Mouse (Mus musculus) forebrain, embryonic 14.5 days (tissue): ENCODE results near the gene Hrnr. TPM values are rescaled to one million over a fixed set of nuclear protein-coding genes. Genes with fewer than 3 reads are reported as not detected.

Experiments
- ATAC-seq: fragments of 200-750 bp; cut with Nextera tagmentation; 2 replicates; pipeline ENCODE4 v1.8.0; 2017; ENCODE audit warnings: mild to moderate bottlenecking, moderate library complexity
- DNase-seq: peaks from one replicate; pipeline ENCODE4 v3.0.0-alpha.2; 2015; ENCODE audit warnings: low spot score
- H3K27ac ChIP-seq: fragments of 300-500 bp; sonication (generic); 2 replicates; pipeline ENCODE4 v1.5.1; 2014; ENCODE audit warnings: low read depth, mild to moderate bottlenecking, control low read depth, low read length, moderate library complexity
- H3K27me3 ChIP-seq: fragments of 300-500 bp; sonication (generic); replicated peaks from 2 replicates; pipeline ENCODE4 v1.6.1; 2014; ENCODE audit warnings: low read length, control low read depth, mixed read lengths; ENCODE audit not compliant: control insufficient read depth, insufficient read depth
- H3K36me3 ChIP-seq: fragments of 300-500 bp; sonication (generic); 2 replicates; pipeline ENCODE4 v1.6.1; 2014; ENCODE audit warnings: low read length, control low read depth; ENCODE audit not compliant: control insufficient read depth, insufficient read depth
- H3K4me1 ChIP-seq: fragments of 300-500 bp; sonication (generic); 2 replicates; pipeline ENCODE4 v1.6.1; 2014; ENCODE audit warnings: antibody characterized with exemption, low read length, control low read depth; ENCODE audit not compliant: control insufficient read depth, insufficient read depth
- H3K4me2 ChIP-seq: fragments of 300-500 bp; sonication (generic); 2 replicates; pipeline ENCODE4 v1.6.1; 2014; ENCODE audit warnings: mild to moderate bottlenecking, control low read depth, low read length
- H3K4me3 ChIP-seq: fragments of 300-500 bp; sonication (generic); 2 replicates; pipeline ENCODE4 v1.5.1; 2014; ENCODE audit warnings: low read depth, low read length, control low read depth
- H3K9ac ChIP-seq: fragments of 300-500 bp; sonication (generic); 2 replicates; pipeline ENCODE4 v1.6.1; 2014; ENCODE audit warnings: mild to moderate bottlenecking, low read length, control low read depth, moderate library complexity
- H3K9me3 ChIP-seq: fragments of 300-500 bp; sonication (generic); replicated peaks from 2 replicates; pipeline ENCODE4 v1.6.1; 2016; ENCODE audit warnings: low read length, control low read depth, mixed read lengths; ENCODE audit not compliant: control insufficient read depth
- WGBS: fragments of 180-500 bp; shearing (Covaris S2); extraction: QIAGEN DNeasy Blood & Tissue Kit; methylation state at CpG from one replicate; pipeline ENCODE4 v1.1.7; 2014; 5-methylcytosine and 5-hydroxymethylcytosine counted together
- polyA plus RNA-seq: library from polyadenylated mRNA; unstranded; fragments of >200 nt; fragmentation: Nextera tagmentation; extraction: Ambion mirVana; gene quantifications from 2 replicates; pipeline ENCODE4 v1.2.1, GENCODE M21; 2014

Hrnr gene
- not detected in 2 replicates for polyA plus RNA-seq

GRCm38 (mm10) chr3:93319449-93319848 lies at the start of gene Hrnr:
TSS of gene Hrnr (plus strand) at chr3:93319749.
- ATAC-seq: no peak
- Histone ChIP-seq H3K27ac (no peak within 1 kb of the TSS), H3K27me3 (no peaks in the 10 kb centered on the region), H3K9me3 (no peaks in the 10 kb centered on the region), H3K36me3 (no peaks in the 10 kb centered on the region), H3K9ac (no peak within 1 kb of the TSS), H3K4me1 (no peaks in the 10 kb centered on the region), H3K4me3 (no peak within 1 kb of the TSS), H3K4me2 (no peak within 1 kb of the TSS)
- no peak for DNase-seq
- WGBS: 82% methylated on average over 2 of the region's 2 CpGs

DNA sequence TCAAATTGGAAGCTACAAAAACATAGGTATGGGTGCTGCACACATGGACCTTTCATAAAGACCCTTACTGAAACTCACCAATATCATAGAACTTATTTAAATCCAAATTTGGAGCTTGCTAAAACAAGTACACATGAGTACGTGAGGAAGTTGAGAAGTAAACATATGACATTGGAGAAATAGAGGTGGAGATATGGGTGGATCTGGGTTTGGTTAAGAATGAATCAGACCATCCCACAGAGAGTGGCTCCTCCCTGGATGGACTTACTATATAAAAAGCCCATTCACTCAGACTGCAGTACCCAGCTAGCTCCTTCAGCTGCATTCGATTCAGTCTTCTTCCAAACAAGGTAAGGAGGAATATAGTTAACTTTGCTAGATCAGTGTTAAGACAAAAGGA lies 46.3 kb upstream of the Hrnr start, which contains the start of gene Flg:
Gene Flg (plus strand): TSS at position 301 of the 400 bp plus-strand sequence.
- WGBS: 87% methylated on average over 2 of the region's 2 CpGs
- no peak within 1 kb of the TSS for H3K4me3 ChIP-seq

DNA sequence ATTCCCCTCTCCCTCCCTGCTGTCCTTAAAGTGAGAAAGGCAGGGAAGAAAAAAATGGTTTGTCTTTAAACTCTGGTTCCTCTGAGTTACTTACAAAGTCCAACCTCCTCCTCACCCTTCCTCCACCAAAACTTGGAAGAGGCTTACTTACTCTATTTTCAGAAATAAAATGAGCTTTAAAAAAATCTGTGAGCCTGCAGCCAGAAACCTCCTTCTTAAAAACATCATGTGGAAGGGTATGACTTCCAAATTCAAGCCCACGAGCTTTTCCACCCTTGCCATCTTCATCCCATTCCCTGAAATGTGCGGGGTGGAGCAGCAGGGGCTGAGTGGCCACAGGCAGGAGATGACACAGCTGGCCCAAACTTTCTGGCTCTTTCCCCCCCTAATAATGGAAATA lies 22.0 kb upstream of the Hrnr start:
- ATAC-seq (no peak), DNase-seq (no peak)
- Histone ChIP-seq H3K4me1 (no peaks in the 10 kb centered on the region), H3K4me2 (no peak overlapping the region), H3K4me3 (no peak overlapping the region), H3K36me3 (no peaks in the 10 kb centered on the region), H3K9ac (no peak overlapping the region), H3K9me3 (no peaks in the 10 kb centered on the region), H3K27ac (no peak overlapping the region), H3K27me3 (no peaks in the 10 kb centered on the region)
- WGBS: 77% methylated on average over 2 of the region's 2 CpGs

More for the DNA sequence above, 46.3 kb upstream of the Hrnr start, which contains the start of gene Flg:
- no peaks in the 10 kb centered on the region for H3K4me1 ChIP-seq
- no peaks in the 10 kb centered on the region for H3K27me3 ChIP-seq
- DNase-seq: no peak
- H3K27ac ChIP-seq: no peak within 1 kb of the TSS
- H3K36me3 ChIP-seq: no peaks in the 10 kb centered on the region
- no peak within 1 kb of the TSS for H3K4me2 ChIP-seq
- no peak for ATAC-seq
- H3K9me3 ChIP-seq: no peaks in the 10 kb centered on the region
- no peak within 1 kb of the TSS for H3K9ac ChIP-seq

DNA sequence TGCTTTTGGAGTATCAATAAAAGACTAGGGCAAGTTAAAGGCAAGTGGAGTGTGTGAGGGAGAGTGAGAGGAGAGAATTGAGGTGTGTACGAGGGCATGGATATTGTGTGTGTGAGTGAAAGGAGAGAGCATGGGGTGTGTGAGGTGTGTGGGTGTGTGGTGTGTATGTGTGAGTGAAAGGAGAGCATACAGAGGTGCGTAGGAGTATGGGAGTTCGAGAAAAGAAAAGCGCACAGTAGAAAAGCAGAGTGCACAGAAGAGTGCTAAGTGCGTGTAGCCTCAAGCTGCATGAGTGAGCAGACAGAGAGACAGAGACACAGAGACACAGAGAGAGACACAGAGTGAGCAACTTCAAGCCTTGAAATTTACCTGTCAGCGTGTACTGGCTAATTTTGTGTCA lies 19.7 kb upstream of the Hrnr start:
- Histone ChIP-seq H3K36me3 (no peaks in the 10 kb centered on the region), H3K9ac (no peak overlapping the region), H3K9me3 (no peaks in the 10 kb centered on the region), H3K4me2 (no peak overlapping the region), H3K27me3 (no peaks in the 10 kb centered on the region), H3K27ac (no peak overlapping the region), H3K4me3 (no peak overlapping the region), H3K4me1 (no peaks in the 10 kb centered on the region)
- DNase-seq (no peak), ATAC-seq (no peak)
- WGBS: 87% methylated on average over 6 of the region's 6 CpGs

DNA sequence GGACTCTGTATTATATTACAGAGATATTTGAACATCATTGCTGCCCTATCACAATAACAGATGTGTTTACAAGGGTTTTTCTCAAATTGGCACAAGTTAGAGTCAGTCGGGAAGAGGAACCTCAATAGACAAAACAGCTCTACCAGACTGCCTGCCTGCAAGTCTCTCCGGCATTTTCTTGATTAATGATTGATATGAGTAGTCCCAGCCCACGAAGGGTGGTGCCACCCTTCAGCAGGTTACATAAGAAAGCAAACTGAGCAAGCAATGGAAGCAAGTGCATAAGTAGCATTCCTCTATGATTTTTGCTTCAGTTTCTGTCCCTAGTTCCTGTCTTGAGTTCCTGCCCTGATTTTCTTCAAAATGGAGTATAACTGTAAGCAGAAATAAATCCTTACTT lies 17.7 kb upstream of the Hrnr start:
- no peak for DNase-seq

DNA sequence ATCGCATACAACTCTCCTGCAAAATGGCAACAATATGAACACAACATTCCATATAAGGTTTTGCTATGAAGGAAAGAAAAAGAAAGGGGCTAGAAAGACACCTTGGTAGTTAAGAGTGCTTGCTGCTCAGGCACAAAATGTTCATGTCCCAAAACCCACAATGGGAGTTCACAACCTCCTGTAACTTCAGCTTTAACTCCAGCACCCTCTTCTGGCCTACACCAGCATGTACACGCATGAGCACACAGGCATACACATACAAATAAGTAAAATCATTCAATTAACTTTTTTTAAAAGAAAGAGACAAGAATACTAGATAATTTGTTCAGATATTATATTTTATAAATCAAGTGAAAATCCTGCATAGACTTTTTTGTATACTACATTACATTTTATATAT lies 13.4 kb upstream of the Hrnr start:
- no peak for ATAC-seq
- H3K27me3 ChIP-seq: no peaks in the 10 kb centered on the region
- no peak overlapping the region for H3K4me2 ChIP-seq
- no peaks in the 10 kb centered on the region for H3K9me3 ChIP-seq
- H3K4me3 ChIP-seq: no peak overlapping the region
- no peaks in the 10 kb centered on the region for H3K36me3 ChIP-seq
- H3K9ac ChIP-seq: no peak overlapping the region
- no peaks in the 10 kb centered on the region for H3K4me1 ChIP-seq
- DNase-seq: no peak
- whole genome bisulfite sequencing: 81% methylated on average over 2 of the region's 2 CpGs
- H3K27ac ChIP-seq: no peak overlapping the region

More for the DNA sequence above, 17.7 kb upstream of the Hrnr start:
- 76% methylated on average over 3 of the region's 3 CpGs for WGBS
- no peaks in the 10 kb centered on the region for H3K4me1 ChIP-seq
- ATAC-seq: no peak
- H3K9me3 ChIP-seq: no peaks in the 10 kb centered on the region
- H3K9ac ChIP-seq: no peak overlapping the region
- H3K27ac ChIP-seq: no peak overlapping the region
- no peaks in the 10 kb centered on the region for H3K36me3 ChIP-seq
- no peak overlapping the region for H3K4me3 ChIP-seq
- no peak overlapping the region for H3K4me2 ChIP-seq
- H3K27me3 ChIP-seq: no peaks in the 10 kb centered on the region

DNA sequence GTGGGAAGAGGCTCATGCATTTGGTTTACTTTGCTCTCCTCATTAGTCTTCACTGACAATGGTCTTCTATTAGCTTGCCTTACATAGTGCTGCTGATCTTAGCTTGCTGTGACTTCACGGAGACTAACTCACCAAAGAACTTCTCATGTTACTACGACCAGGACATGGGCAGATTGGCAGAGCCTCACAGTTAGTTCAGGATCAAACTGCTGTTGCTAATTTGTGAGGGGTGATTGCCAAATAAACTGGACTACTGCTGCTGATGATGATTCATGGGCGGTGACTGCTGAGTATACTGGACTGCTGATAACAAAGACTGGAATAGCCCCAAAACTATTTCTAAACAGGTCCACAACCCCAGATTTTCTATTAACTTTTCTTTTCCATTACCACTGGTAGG lies 8.2 kb upstream of the Hrnr start:
- WGBS: 77% methylated on average over 3 of the region's 3 CpGs
- no peaks in the 10 kb centered on the region for H3K9me3 ChIP-seq

GRCm38 (mm10) chr3:93314388-93314787 lies 5.2 kb upstream of the Hrnr start:
- no peak for ATAC-seq
- no peak overlapping the region for H3K9ac ChIP-seq
- H3K9me3 ChIP-seq: no peaks in the 10 kb centered on the region
- no peaks in the 10 kb centered on the region for H3K4me1 ChIP-seq
- no peaks in the 10 kb centered on the region for H3K27me3 ChIP-seq
- no peak overlapping the region for H3K4me3 ChIP-seq
- DNase-seq: no peak
- H3K4me2 ChIP-seq: no peak overlapping the region
- no peak overlapping the region for H3K27ac ChIP-seq
- WGBS: 94% methylated on average over 1 of the region's 1 CpGs
- H3K36me3 ChIP-seq: no peaks in the 10 kb centered on the region

More for the DNA sequence above, 8.2 kb upstream of the Hrnr start:
- Histone ChIP-seq H3K27me3 (no peaks in the 10 kb centered on the region), H3K4me3 (no peak overlapping the region), H3K27ac (no peak overlapping the region), H3K36me3 (no peaks in the 10 kb centered on the region), H3K4me2 (no peak overlapping the region), H3K9ac (no peak overlapping the region), H3K4me1 (no peaks in the 10 kb centered on the region)
- DNase-seq (no peak), ATAC-seq (no peak)

DNA sequence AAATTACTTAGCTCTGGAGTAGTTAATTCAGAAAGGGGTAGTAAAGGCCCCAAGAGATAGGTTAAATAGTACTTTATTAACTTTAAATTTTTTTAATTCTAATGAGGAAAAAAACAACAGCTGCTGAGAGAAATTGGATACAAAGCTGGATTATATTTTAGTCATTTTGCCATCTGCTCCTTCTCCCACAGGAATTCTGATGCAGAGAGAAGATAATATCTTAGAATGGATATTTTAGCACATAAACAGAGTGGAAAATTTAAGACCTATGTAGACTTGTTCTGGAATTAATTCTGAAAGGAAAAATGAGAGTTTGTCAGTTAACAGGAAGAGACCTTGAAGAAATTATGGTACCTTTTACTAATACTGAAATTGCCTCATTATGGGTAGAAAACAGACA lies 18.2 kb downstream of the Hrnr start:
- Histone ChIP-seq H3K27ac (no peak overlapping the region), H3K27me3 (no peaks in the 10 kb centered on the region), H3K4me1 (no peaks in the 10 kb centered on the region), H3K36me3 (no peaks in the 10 kb centered on the region), H3K9ac (no peak overlapping the region), H3K4me2 (no peak overlapping the region), H3K4me3 (no peak overlapping the region), H3K9me3 (no peaks in the 10 kb centered on the region)
- ATAC-seq (no peak), DNase-seq (peak; percentile 2)
